Comparison of ENCODE assay signal across 26 mouse cellular contexts in the genomic region with DNA sequence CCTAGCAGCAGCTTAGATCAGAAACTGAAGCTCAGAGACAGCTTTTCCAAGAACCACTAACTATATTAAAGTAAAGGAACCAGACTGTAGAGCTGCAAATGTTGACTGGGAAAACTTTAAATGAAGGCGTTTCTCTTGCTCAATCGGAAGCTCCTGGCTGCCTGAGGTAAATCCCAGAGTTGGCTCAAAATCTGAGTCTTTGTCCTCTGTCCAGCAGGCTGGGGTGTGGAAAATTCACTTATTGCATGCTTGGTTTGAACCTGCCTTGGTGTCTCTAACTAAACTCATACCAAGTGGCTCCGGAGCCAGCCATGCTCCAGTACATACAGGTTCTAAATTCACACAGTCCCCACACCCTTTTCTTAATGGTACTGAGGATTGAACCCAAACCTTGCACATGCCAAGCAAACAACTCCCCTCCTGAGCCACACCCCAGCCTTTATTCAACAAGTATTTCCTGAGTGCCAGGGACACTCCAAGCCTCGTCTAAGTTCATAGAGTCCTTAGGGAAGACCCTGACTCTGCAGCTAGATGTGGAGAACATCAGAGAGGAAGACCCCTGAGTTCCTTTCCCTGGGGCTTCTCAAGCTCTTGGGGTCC. TPM values are rescaled to one million over a fixed set of nuclear protein-coding genes. Genes with fewer than 3 reads are reported as not detected.
DNase-seq lines count a peak whose midpoint lies in the region; ATAC-seq and TF ChIP-seq lines count a peak whose summit lies in the region.
"Had no signal": no experiment of that assay in that cellular context is flagged by ENCODE, and none has a peak within 500 bp of the region (broad histone marks: within the 10 kb centered on the region; RNA-seq: fewer than 3 reads in every experiment).

No protein-coding gene starts in this region.

- no peak overlapping the region for H3K9ac ChIP-seq in heart, embryonic 16.5 days (ENCODE audit: low read length)
- H3K9ac ChIP-seq in lung, embryonic 16.5 days (ENCODE audit: low read length) = no peak overlapping the region
- H3K9ac ChIP-seq in intestine, postnatal 0 days (ENCODE audit: low read depth, low read length) = no peak overlapping the region
- H3K9ac ChIP-seq: embryonic facial prominence, embryonic 13.5 days; forebrain, embryonic 13.5 days; intestine, embryonic 15.5 days; kidney, embryonic 15.5 days; limb, embryonic 13.5 days; liver, embryonic 14.5 days had no signal

- H3K4me2 ChIP-seq in heart, embryonic 16.5 days (ENCODE audit: low read depth, low read length) = no peak overlapping the region
- H3K4me2 ChIP-seq in lung, embryonic 16.5 days (ENCODE audit: low read depth, low read length) = no peak overlapping the region
- no peak overlapping the region for H3K4me2 ChIP-seq in intestine, postnatal 0 days (replicated peaks; ENCODE audit: low read depth)
- H3K4me2 ChIP-seq: embryonic facial prominence, embryonic 13.5 days; forebrain, embryonic 13.5 days; intestine, embryonic 15.5 days; kidney, embryonic 15.5 days; limb, embryonic 13.5 days had no signal

- H3K27ac ChIP-seq in gastrocnemius, adult 2 months = peak overlapping the region; percentile 38
- peak overlapping the region; percentile 34; the same call in 1 of the 2 replicates for H3K27ac ChIP-seq in heart, embryonic 16.5 days (ENCODE audit: low read length)
- peak overlapping the region; percentile 49; the same call in 1 of the 2 replicates for H3K27ac ChIP-seq in lung, embryonic 16.5 days (ENCODE audit: low read length)
- H3K27ac ChIP-seq in intestine, postnatal 0 days (ENCODE audit: low read depth, low read length) = no peak overlapping the region; the same call in 1 of the 2 replicates
- H3K27ac ChIP-seq: embryonic facial prominence, embryonic 13.5 days; forebrain, embryonic 13.5 days; hindbrain, embryonic 10.5 days; intestine, embryonic 15.5 days; kidney, embryonic 15.5 days; limb, embryonic 13.5 days; liver, embryonic 14.5 days; midbrain, embryonic 10.5 days had no signal

- peaks cover 75% of the 10 kb centered on the region for H3K4me1 ChIP-seq in heart, embryonic 16.5 days (ENCODE audit: control insufficient read depth, insufficient read depth, low read length)
- peaks cover 36% of the 10 kb centered on the region for H3K4me1 ChIP-seq in lung, embryonic 16.5 days (replicated peaks; ENCODE audit: control insufficient read depth, insufficient read depth, low read length)
- H3K4me1 ChIP-seq in intestine, postnatal 0 days (replicated peaks; ENCODE audit: control insufficient read depth, insufficient read depth, low read length) = peaks cover 8% of the 10 kb centered on the region; the same call in 1 of the 2 replicates
- H3K4me1 ChIP-seq: limb, embryonic 13.5 days had no signal

- H3K4me3 ChIP-seq in gastrocnemius, adult 2 months = no peak overlapping the region
- H3K4me3 ChIP-seq in heart, embryonic 16.5 days (ENCODE audit: low read length) = no peak overlapping the region
- H3K4me3 ChIP-seq in lung, embryonic 16.5 days (ENCODE audit: low read length) = no peak overlapping the region
- no peak overlapping the region for H3K4me3 ChIP-seq in intestine, postnatal 0 days (ENCODE audit: low read depth, low read length)
- H3K4me3 ChIP-seq: embryonic facial prominence, embryonic 13.5 days; forebrain, embryonic 13.5 days; hindbrain, embryonic 10.5 days; intestine, embryonic 15.5 days; kidney, embryonic 15.5 days; limb, embryonic 13.5 days; midbrain, embryonic 10.5 days; myocyte had no signal

- no peak for ATAC-seq in heart, embryonic 16.5 days (replicated peaks; ENCODE audit: extremely low read depth, insufficient read depth, low FRiP score)
- no peak for ATAC-seq in lung, embryonic 16.5 days (ENCODE audit: low read depth)
- ATAC-seq in intestine, postnatal 0 days = no peak
- ATAC-seq: forebrain, embryonic 13.5 days; hindbrain, embryonic 16.5 days; midbrain, embryonic 16.5 days; Patski had no signal

- peaks cover 33% of the 10 kb centered on the region for H3K36me3 ChIP-seq in heart, embryonic 16.5 days (ENCODE audit: control insufficient read depth, insufficient read depth)
- no peaks in the 10 kb centered on the region for H3K36me3 ChIP-seq in lung, embryonic 16.5 days (ENCODE audit: control insufficient read depth, insufficient read depth, low read length)
- 0 out of 2 replicates have a peak, but pooled peaks cover 3% of the 10 kb centered on the region for H3K36me3 ChIP-seq in intestine, postnatal 0 days (ENCODE audit: control insufficient read depth, insufficient read depth)
- H3K36me3 ChIP-seq: embryonic facial prominence, embryonic 13.5 days; hindbrain, embryonic 10.5 days; intestine, embryonic 15.5 days; kidney, embryonic 15.5 days; limb, embryonic 13.5 days; midbrain, embryonic 10.5 days had no signal

- intact Hi-C loops in gastrocnemius, adult 2 months (cut with DNase I) = no loop called here
- intact Hi-C loops in heart, postnatal 14 days (cut with DNase I) = no loop called here

- no peaks in the 10 kb centered on the region for H3K27me3 ChIP-seq in heart, embryonic 16.5 days (ENCODE audit: control insufficient read depth, insufficient read depth, low read length)
- H3K27me3 ChIP-seq in lung, embryonic 16.5 days (ENCODE audit: control insufficient read depth, insufficient read depth, low read depth, low read length) = no peaks in the 10 kb centered on the region
- no peaks in the 10 kb centered on the region for H3K27me3 ChIP-seq in intestine, postnatal 0 days (replicated peaks; ENCODE audit: control insufficient read depth, insufficient read depth, low read length)
- H3K27me3 ChIP-seq: embryonic facial prominence, embryonic 13.5 days; intestine, embryonic 15.5 days; kidney, embryonic 15.5 days; Patski had no signal

- no peak for TF ChIP-seq CTCF in gastrocnemius, adult 2 months (IDR thresholded peaks at IDR 0.05)
- TF ChIP-seq CTCF in intestine, postnatal 0 days (IDR thresholded peaks at IDR 0.05; ENCODE audit: low read depth) = no peak

- H3K9me3 ChIP-seq in heart, embryonic 16.5 days (replicated peaks; ENCODE audit: control insufficient read depth, low read length) = no peaks in the 10 kb centered on the region
- no peaks in the 10 kb centered on the region for H3K9me3 ChIP-seq in lung, embryonic 16.5 days (ENCODE audit: control insufficient read depth, low read length)
- H3K9me3 ChIP-seq in intestine, postnatal 0 days (ENCODE audit: control insufficient read depth) = no peaks in the 10 kb centered on the region
- H3K9me3 ChIP-seq: embryonic facial prominence, embryonic 13.5 days; forebrain, embryonic 13.5 days; hindbrain, embryonic 10.5 days; intestine, embryonic 15.5 days; kidney, embryonic 15.5 days; limb, embryonic 13.5 days; midbrain, embryonic 10.5 days had no signal

- 71% methylated on average over 4 of the region's 4 CpGs for WGBS in heart, embryonic 16.5 days
- WGBS in lung, embryonic 16.5 days = 71% methylated on average over 4 of the region's 4 CpGs
- WGBS in intestine, postnatal 0 days = 66% methylated on average over 4 of the region's 4 CpGs

- no peak for DNase-seq in gastrocnemius, adult 2 months
- no peak for DNase-seq in gastrocnemius, adult 8-10 months (ENCODE audit: low spot score in 2 of 2)
- DNase-seq in heart, postnatal 14 days = no peak
- no peak for DNase-seq in lung, postnatal 4 days
- DNase-seq in adipocyte (ENCODE audit: low spot score) = peak; percentile 51
- DNase-seq: adrenal gland, adult 2 months; cerebellum, adult 2 months; cerebellum, postnatal 36 days; embryo, embryonic 11 days; kidney, postnatal 36 days; thymus, postnatal 36 days had no signal

RNA-seq across cellular contexts. Expression of gene Mical2, which starts 20.3 kb away (rescaled TPM):
- 100 to 1,000 TPM; 124 to 136 TPM for total RNA-seq in gastrocnemius, adult 2 months (2021)
- 100 to 1,000 TPM; 172 to 236 (median 206) TPM for total RNA-seq in gastrocnemius, adult 8-10 months (2022)
- polyA plus RNA-seq in heart, embryonic 16.5 days (2015; fragmentation: Nextera tagmentation; extraction: Ambion mirVana) = 128 and 145 TPM in 2 replicates
- total RNA-seq in heart, postnatal 14 days (2021) = 100 to 1,000 TPM; 105 to 127 TPM
- 27.3 and 27.6 TPM in 2 replicates for polyA plus RNA-seq in lung, embryonic 16.5 days (2015; fragmentation: Nextera tagmentation; extraction: Ambion mirVana)
- 13.0 and 13.6 TPM in 2 replicates for polyA plus RNA-seq in intestine, postnatal 0 days (2015; fragmentation: Nextera tagmentation; extraction: Ambion mirVana)
